ENCODE assay signal across 26 mouse cellular contexts in genomic region chr5:103320341-103320740, GRCm38 (mm10).
"Had no signal": no experiment of that assay in that cellular context is flagged by ENCODE, and none has a peak within 500 bp of the region (broad histone marks: within the 10 kb centered on the region; RNA-seq: fewer than 3 reads in every experiment).

No protein-coding gene starts in this region.

- H3K9me3 ChIP-seq: heart, embryonic 13.5 days; heart, embryonic 15.5 days; kidney, embryonic 15.5 days; limb, embryonic 13.5 days; limb, embryonic 15.5 days; liver, embryonic 13.5 days; liver, embryonic 15.5 days had no signal

- H3K4me1 ChIP-seq: heart, embryonic 13.5 days; heart, embryonic 15.5 days; kidney, embryonic 15.5 days; limb, embryonic 13.5 days; limb, embryonic 15.5 days; liver, embryonic 13.5 days; liver, embryonic 15.5 days had no signal

- DNase-seq: gastrocnemius, postnatal 14 days; gastrocnemius, postnatal 36 days; heart, adult 2 months; heart, postnatal 14 days; heart, postnatal 36 days; kidney, adult 11 months; kidney, adult 2 months; kidney, adult 9 months; kidney, postnatal 14 days; kidney, postnatal 36 days; layer of hippocampus, adult 9-11 months; layer of hippocampus, postnatal 36 days; left cerebral cortex, postnatal 4 days; liver, embryonic 13.5 days had no signal

- H3K27me3 ChIP-seq: heart, embryonic 13.5 days; heart, embryonic 15.5 days; kidney, embryonic 15.5 days; limb, embryonic 13.5 days; limb, embryonic 15.5 days; liver, embryonic 13.5 days; liver, embryonic 15.5 days had no signal

- H3K4me2 ChIP-seq: heart, embryonic 11.5 days; heart, embryonic 13.5 days; heart, embryonic 15.5 days; hindbrain, embryonic 14.5 days; kidney, embryonic 15.5 days; limb, embryonic 13.5 days; limb, embryonic 15.5 days; liver, embryonic 11.5 days; liver, embryonic 13.5 days; liver, embryonic 15.5 days had no signal

- H3K4me3 ChIP-seq: heart, adult 2 months; heart, embryonic 13.5 days; heart, embryonic 15.5 days; kidney, embryonic 15.5 days; limb, embryonic 13.5 days; limb, embryonic 15.5 days; liver, embryonic 13.5 days; liver, embryonic 15.5 days had no signal

- ATAC-seq: hindbrain, embryonic 16.5 days; intestine, embryonic 16.5 days had no signal

- H3K36me3 ChIP-seq: heart, embryonic 13.5 days; heart, embryonic 15.5 days; kidney, embryonic 15.5 days; limb, embryonic 13.5 days; limb, embryonic 15.5 days; liver, embryonic 13.5 days; liver, embryonic 15.5 days had no signal

- H3K27ac ChIP-seq: heart, adult 2 months; heart, embryonic 13.5 days; heart, embryonic 15.5 days; hindbrain, embryonic 14.5 days; kidney, embryonic 15.5 days; kidney, postnatal 0 days; limb, embryonic 13.5 days; limb, embryonic 15.5 days; liver, embryonic 13.5 days; liver, embryonic 15.5 days had no signal

- H3K9ac ChIP-seq: heart, embryonic 13.5 days; heart, embryonic 15.5 days; hindbrain, embryonic 14.5 days; kidney, embryonic 15.5 days; limb, embryonic 13.5 days; limb, embryonic 15.5 days; liver, embryonic 13.5 days; liver, embryonic 15.5 days had no signal
